Mouse (Mus musculus): ENCODE results near the gene Mettl25.

Mettl25 gene

GRCm38 (mm10) chr10:105746019-105746418, 95.2 kb downstream of the Mettl25 start:
- DNase-seq, result no peak

DNA sequence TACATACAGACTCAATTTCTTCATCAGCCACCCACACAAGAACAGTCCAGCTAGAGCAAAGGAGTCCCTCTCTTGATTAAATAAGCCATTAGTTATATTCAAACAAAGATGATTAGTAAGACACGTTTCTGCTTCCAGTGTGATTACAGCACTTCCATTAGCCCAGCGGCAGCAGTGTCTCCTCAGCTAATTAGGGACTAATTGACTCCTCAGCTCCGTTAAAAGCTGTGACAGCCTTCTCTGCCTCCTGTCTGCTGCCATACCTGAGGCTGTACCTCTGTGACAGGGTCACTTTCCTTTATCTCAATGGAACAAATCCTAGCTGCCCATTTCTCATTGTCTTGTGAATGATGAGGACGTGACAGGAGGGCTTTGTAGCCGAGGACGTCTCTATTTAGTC, 99.4 kb downstream of the Mettl25 start:
- no peak for DNase-seq

DNA sequence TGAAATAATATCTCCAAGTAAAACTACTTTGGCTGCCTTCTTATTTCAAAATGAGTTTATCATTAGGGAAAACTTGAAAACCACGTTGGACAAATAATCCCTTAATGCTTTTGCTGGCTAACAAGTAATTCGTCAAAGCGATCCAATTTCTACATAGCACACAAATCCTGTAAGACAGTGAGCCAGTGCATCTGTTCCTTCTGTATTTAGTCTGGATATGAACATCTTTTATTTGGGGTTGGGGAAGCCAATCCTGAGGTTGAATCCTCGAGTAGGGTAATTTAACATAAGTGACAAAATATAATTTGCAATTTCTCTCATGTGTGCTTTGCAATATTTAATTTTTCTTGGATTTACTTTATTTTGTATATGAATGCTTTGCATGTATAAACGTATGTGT, 102.2 kb downstream of the Mettl25 start:
- no peak for DNase-seq

DNA sequence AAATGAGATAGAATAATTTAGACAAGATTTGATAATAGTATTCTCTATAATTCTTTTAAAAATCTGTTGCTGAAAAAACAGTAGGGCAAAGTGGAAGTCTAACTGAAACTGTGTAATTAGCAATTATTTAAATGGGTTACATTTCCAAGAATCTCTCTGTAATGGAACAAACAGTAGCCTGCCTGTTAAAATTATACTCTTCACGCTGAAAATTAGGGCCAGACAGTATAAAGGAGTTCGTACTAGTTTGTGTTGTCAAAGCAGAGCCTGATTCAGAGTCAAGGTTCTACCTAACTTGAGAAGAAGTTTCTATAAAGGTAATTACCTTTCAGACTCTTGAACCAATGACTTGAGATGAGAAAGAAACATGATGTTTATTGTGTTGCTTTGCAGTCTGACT, 113.4 kb downstream of the Mettl25 start:
- no peak for DNase-seq

DNA sequence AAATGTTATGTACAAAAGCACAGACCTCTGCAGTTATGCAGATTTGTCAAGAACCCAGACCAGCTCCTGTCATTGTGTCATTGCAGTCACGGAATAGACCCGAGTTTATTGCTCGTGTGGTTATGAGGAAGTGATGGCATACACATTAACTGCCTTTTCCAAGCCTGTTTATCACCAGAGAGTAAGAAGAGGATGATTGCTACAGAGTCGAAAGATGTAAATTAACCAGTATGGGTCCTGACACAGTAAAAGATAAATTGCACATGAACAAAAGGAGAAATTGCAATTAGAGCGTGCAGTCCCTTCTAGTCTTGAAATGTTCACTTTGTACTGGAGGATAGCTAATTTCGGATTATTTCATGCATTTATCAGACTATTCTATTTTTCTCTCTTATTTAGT, 113.8 kb downstream of the Mettl25 start:
- no peak for DNase-seq

- DNase-seq, result peak; percentile 7
Observed at GRCm38 (mm10) chr10:105714844-105715243, 126.3 kb downstream of the Mettl25 start.

GRCm38 (mm10) chr10:105714366-105714765, 126.8 kb downstream of the Mettl25 start:
- no peak for DNase-seq

DNA sequence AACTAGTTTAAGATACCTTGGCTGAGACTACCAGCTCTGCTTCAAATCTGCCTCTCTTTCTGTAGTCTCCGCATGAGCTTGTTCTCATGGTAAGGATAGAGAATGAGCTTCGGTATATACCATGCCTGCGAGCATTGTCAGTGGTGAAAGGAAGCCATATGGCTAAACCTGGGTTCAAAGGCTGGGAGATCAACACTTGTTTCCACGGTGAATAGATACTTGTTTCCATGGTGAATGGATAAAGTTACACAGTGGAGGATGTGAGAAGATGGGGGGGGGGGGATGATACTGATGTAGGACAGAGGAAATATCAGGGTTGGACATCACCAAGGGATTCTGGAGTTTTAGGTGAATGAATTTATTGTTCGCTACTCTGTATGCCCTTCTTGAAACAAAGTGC, 128.0 kb downstream of the Mettl25 start:
- DNase-seq, result no peak
